Mouse (Mus musculus) embryonic facial prominence, embryonic 10.5 days (tissue): ENCODE data around the gene Disc1. TPM values are rescaled to one million over a fixed set of nuclear protein-coding genes. Genes with fewer than 3 reads are reported as not detected.
A peak's percentile ranks its signal among the peaks of the same experiment; 100 is the strongest.

ENCODE experiments used
- DNase-seq: peaks from one replicate; pipeline ENCODE4 v3.0.0-alpha.2; 2017; ENCODE audit warnings: low spot score
- H3K27ac ChIP-seq: fragments of 300-500 bp; sonication (generic); replicated peaks from 2 replicates; pipeline ENCODE4 v1.5.1; 2016; ENCODE audit warnings: mild to moderate bottlenecking
- H3K27me3 ChIP-seq: fragments of 300-500 bp; sonication (generic); replicated peaks from 2 replicates; pipeline ENCODE4 v1.6.1; 2016; ENCODE audit warnings: low read depth, mild to moderate bottlenecking; ENCODE audit not compliant: poor library complexity, severe bottlenecking
- H3K36me3 ChIP-seq: fragments of 300-500 bp; sonication (generic); replicated peaks from 2 replicates; pipeline ENCODE4 v1.6.1; 2016; ENCODE audit warnings: mild to moderate bottlenecking, moderate library complexity
- H3K4me1 ChIP-seq: fragments of 300-500 bp; sonication (generic); 2 replicates; pipeline ENCODE4 v1.6.1; 2016
- H3K4me3 ChIP-seq: fragments of 300-500 bp; sonication (generic); 2 replicates; pipeline ENCODE4 v1.5.1; 2016; ENCODE audit warnings: mild to moderate bottlenecking, moderate library complexity
- H3K9me3 ChIP-seq: fragments of 300-500 bp; sonication (generic); 2 replicates; pipeline ENCODE4 v1.6.1; 2016; ENCODE audit warnings: mild to moderate bottlenecking
- WGBS: fragments of 180-500 bp; shearing (Covaris S2); methylation state at CpG from one replicate; pipeline ENCODE4 v1.1.7; 2016; 5-methylcytosine and 5-hydroxymethylcytosine counted together
- polyA plus RNA-seq: library from polyadenylated mRNA; unstranded; fragments of >200 nt; fragmentation: Nextera tagmentation; extraction: Ambion mirVana; gene quantifications from 2 replicates; pipeline ENCODE4 v1.2.1, GENCODE M21; 2016

Disc1 gene
- polyA plus RNA-seq, 1 experiment from 2014 or later = 1.7 TPM

GRCm38 (mm10) chr8:125139689-125140150 lies 85.7 kb downstream of the Disc1 start:
- H3K27ac ChIP-seq = 0 out of 2 replicates have a peak overlapping the region, but pooled peaks have one; percentile 4
- H3K4me3 ChIP-seq = no peak overlapping the region
- 71% methylated on average over 13 of the region's 13 CpGs for WGBS
- DNase-seq = no peak
- peaks cover 50% of the 10 kb centered on the region for H3K4me1 ChIP-seq
- H3K9me3 ChIP-seq = no peaks in the 10 kb centered on the region
- no peaks in the 10 kb centered on the region for H3K36me3 ChIP-seq
- no peaks in the 10 kb centered on the region for H3K27me3 ChIP-seq

DNA sequence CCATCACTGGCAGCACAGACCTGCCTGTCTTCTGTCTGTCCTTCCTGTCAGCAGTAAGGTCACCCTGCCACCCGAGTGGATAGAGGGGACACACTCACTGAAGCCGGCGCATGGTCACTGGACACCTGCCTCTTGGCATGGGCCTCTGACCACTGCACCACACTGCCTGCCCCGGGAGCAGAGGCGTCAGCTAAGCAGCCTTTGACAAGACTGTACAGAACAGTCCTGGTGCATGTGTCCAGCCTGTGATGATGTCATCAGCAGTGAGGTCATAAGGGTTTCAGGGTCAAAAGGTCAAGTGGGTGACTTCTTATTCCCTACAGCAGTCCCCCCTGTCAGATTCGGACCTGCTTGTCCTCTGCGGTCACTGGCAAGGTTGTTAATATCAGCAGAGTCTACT lies 87.0 kb downstream of the Disc1 start:
- Histone ChIP-seq H3K27me3 (no peaks in the 10 kb centered on the region), H3K27ac (no peak overlapping the region), H3K36me3 (no peaks in the 10 kb centered on the region), H3K4me1 (peaks cover 38% of the 10 kb centered on the region), H3K4me3 (no peak overlapping the region), H3K9me3 (no peaks in the 10 kb centered on the region)
- no peak for DNase-seq
- 85% methylated on average over 7 of the region's 7 CpGs for WGBS

- no peak for DNase-seq
- WGBS = 77% methylated on average over 20 of the region's 20 CpGs
Observed at GRCm38 (mm10) chr8:125156863-125157640, 103.1 kb downstream of the Disc1 start.

GRCm38 (mm10) chr8:125157641-125158005 lies 103.6 kb downstream of the Disc1 start:
- Histone ChIP-seq H3K27ac (no peak overlapping the region), H3K4me1 (peaks cover 21% of the 10 kb centered on the region), H3K36me3 (no peaks in the 10 kb centered on the region), H3K4me3 (no peak overlapping the region), H3K27me3 (no peaks in the 10 kb centered on the region), H3K9me3 (no peaks in the 10 kb centered on the region)
- no peak for DNase-seq
- 76% methylated on average over 5 of the region's 5 CpGs for WGBS

More at GRCm38 (mm10) chr8:125156863-125157640, 103.1 kb downstream of the Disc1 start:
- Histone ChIP-seq H3K4me3 (no peak overlapping the region), H3K4me1 (peaks cover 21% of the 10 kb centered on the region), H3K27me3 (no peaks in the 10 kb centered on the region), H3K36me3 (no peaks in the 10 kb centered on the region), H3K27ac (no peak overlapping the region), H3K9me3 (no peaks in the 10 kb centered on the region)

DNA sequence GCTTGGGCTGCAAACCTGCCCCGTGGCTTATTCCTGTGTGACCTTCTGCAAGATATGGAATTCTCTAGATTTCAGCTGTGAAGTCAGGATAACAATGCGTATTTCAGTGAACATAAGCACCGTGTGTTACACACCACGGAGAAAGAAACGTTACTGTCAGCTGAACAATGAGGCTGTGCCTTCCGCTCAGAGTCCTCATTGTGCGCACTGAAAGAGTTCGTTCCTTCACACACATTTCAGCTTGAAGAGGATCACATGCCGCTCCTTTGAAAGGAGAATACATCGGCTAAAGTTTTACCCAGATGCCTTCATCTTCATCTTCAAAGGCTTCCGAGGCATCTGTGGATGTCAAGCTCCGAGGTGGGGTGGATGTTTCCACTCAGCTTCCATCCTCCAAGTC lies 105.4 kb downstream of the Disc1 start:
- Histone ChIP-seq H3K9me3 (no peaks in the 10 kb centered on the region), H3K4me1 (peaks cover 21% of the 10 kb centered on the region), H3K27me3 (no peaks in the 10 kb centered on the region), H3K36me3 (no peaks in the 10 kb centered on the region), H3K27ac (no peak overlapping the region), H3K4me3 (no peak overlapping the region)
- WGBS = 77% methylated on average over 12 of the region's 12 CpGs
- DNase-seq = no peak

DNA sequence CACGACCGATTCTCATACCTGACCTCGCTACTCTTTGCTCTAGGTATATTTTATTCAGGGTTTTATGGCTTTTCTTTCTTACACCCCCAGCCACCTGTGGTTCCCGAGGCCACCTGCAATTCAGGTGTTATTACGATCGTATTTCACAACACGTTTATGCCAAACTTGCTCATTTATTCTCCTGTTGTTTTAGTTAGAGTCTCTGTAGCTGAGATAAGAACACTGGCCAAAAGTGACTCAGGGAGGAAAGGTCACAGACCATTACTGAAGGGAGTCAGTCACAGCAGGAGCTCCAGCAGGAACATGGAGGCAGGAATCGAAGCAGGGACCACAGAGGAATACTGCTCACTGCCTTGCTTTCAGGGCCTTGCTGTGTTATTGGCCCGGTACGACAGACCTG lies 109.5 kb downstream of the Disc1 start:
- H3K4me1 ChIP-seq = peaks cover 7% of the 10 kb centered on the region; the same call in 1 of the 2 replicates
- H3K36me3 ChIP-seq = no peaks in the 10 kb centered on the region
- H3K27me3 ChIP-seq = no peaks in the 10 kb centered on the region
- 88% methylated on average over 10 of the region's 10 CpGs for WGBS
- no peak overlapping the region for H3K4me3 ChIP-seq
- no peak overlapping the region for H3K27ac ChIP-seq
- H3K9me3 ChIP-seq = no peaks in the 10 kb centered on the region
- DNase-seq = no peak

DNA sequence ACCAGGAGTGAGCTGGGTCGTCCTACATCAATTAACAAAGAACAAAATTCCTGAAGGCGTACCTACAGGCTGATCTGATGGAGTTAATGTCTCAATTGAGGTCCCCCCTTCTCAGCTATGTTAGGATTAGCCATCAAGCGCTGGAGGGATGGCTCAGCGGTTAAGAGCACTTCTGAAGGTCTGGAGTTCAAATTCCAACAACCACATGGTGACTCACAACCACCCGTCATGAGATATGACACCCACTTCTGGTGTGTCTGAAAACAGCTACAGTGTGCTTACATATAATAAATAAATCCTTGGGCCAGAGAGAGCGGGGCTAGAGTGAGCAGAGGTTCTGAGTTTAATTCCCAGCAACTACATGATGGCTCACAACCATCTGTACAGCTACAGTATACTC lies 109.9 kb downstream of the Disc1 start:
- no peak for DNase-seq
- 87% methylated on average over 6 of the region's 6 CpGs for WGBS
- H3K4me1 ChIP-seq = peaks cover 7% of the 10 kb centered on the region; the same call in 1 of the 2 replicates
- no peak overlapping the region for H3K27ac ChIP-seq
- no peak overlapping the region for H3K4me3 ChIP-seq
- H3K27me3 ChIP-seq = no peaks in the 10 kb centered on the region
- no peaks in the 10 kb centered on the region for H3K9me3 ChIP-seq
- no peaks in the 10 kb centered on the region for H3K36me3 ChIP-seq

- Histone ChIP-seq H3K36me3 (no peaks in the 10 kb centered on the region), H3K9me3 (no peaks in the 10 kb centered on the region), H3K4me3 (no peak overlapping the region), H3K27me3 (no peaks in the 10 kb centered on the region), H3K27ac (no peak overlapping the region), H3K4me1 (peaks cover 3% of the 10 kb centered on the region; the same call in 1 of the 2 replicates)
- WGBS = 69% methylated on average over 11 of the region's 11 CpGs
- peak; percentile 66 for DNase-seq
Observed at GRCm38 (mm10) chr8:125165505-125166446, 111.8 kb downstream of the Disc1 start.

- 94% methylated on average over 6 of the region's 6 CpGs for WGBS
- Histone ChIP-seq H3K27ac (no peak overlapping the region), H3K9me3 (no peaks in the 10 kb centered on the region), H3K4me1 (peaks cover 3% of the 10 kb centered on the region; the same call in 1 of the 2 replicates), H3K36me3 (no peaks in the 10 kb centered on the region), H3K4me3 (no peak overlapping the region), H3K27me3 (no peaks in the 10 kb centered on the region)
- DNase-seq = no peak
Observed at GRCm38 (mm10) chr8:125166545-125166944, 112.5 kb downstream of the Disc1 start.

DNA sequence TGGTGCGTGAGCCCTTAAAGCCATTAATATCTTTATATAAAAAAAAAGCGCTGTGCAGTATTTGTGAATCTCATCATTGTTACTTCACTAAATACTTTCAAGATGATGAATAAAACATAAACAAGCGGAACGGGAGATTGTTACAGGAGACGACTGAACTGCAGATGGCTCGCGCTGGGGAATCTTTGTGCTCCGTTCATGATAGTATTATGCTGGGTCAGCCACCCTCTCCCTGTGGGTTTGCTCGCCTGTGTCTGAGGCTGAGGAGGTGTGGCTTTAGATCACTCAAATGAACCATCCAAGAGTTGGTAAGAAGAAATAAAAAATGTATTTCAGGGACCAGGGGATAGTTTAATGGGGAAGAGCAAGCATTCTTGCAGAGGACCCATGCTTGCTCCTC lies 113.0 kb downstream of the Disc1 start:
- Histone ChIP-seq H3K4me3 (no peak overlapping the region), H3K27ac (no peak overlapping the region), H3K36me3 (no peaks in the 10 kb centered on the region), H3K9me3 (no peaks in the 10 kb centered on the region), H3K27me3 (no peaks in the 10 kb centered on the region), H3K4me1 (peaks cover 3% of the 10 kb centered on the region; the same call in 1 of the 2 replicates)
- no peak for DNase-seq
- 90% methylated on average over 9 of the region's 9 CpGs for whole genome bisulfite sequencing

GRCm38 (mm10) chr8:125169628-125170027 lies 115.6 kb downstream of the Disc1 start:
- Histone ChIP-seq H3K4me1 (peaks cover 3% of the 10 kb centered on the region; the same call in 1 of the 2 replicates), H3K9me3 (no peaks in the 10 kb centered on the region), H3K27me3 (no peaks in the 10 kb centered on the region; the same call in 1 of the 2 replicates), H3K27ac (no peak overlapping the region), H3K4me3 (no peak overlapping the region), H3K36me3 (no peaks in the 10 kb centered on the region)
- DNase-seq = no peak
- WGBS = 43% methylated on average over 3 of the region's 3 CpGs

GRCm38 (mm10) chr8:125171531-125171930 lies 117.5 kb downstream of the Disc1 start:
- no peaks in the 10 kb centered on the region for H3K36me3 ChIP-seq
- no peak overlapping the region for H3K27ac ChIP-seq
- H3K27me3 ChIP-seq = no peaks in the 10 kb centered on the region; the same call in 1 of the 2 replicates
- 80% methylated on average over 2 of the region's 2 CpGs for WGBS
- no peak for DNase-seq
- H3K4me1 ChIP-seq = no peaks in the 10 kb centered on the region
- no peaks in the 10 kb centered on the region for H3K9me3 ChIP-seq
- no peak overlapping the region for H3K4me3 ChIP-seq
